8 mouse cellular contexts compared by ENCODE assay signal in the genomic region with DNA sequence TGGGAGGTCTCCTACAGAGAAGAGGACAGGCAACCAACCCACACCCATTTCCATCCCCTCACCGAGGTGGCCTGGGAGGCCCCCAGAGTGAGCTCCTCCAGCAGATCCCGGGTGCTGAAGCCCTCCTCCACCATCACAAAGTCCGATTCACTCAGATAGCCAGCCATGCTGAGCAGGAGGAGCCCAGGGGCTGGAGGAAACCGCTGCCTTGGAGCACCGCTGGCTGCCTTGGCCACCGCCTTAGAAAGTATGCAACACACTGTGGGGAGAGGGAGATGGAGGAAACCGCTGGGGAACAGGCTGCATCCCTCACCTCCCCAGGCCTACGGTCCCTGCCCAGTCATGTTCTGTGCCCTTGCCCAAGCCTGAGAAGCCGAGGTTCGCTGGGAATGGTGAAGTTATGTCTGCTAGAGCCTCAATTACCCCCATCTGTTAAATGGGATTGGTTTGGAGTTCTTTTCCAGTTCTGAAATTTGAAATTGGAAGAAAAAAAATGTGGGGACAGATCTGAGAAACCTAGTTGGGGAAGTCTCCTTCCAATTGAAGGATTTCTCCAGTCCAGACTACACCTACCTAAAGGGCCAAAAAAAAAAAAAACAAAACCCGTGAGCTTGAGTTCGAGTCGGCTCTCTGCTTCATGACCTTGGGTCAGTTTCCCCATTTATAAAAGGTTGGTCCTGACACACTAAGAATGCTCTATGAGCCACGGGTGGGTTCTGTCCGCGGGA. TPM values are rescaled to one million over a fixed set of nuclear protein-coding genes. Genes with fewer than 3 reads are reported as not detected.
DNase-seq lines count a peak whose midpoint lies in the region; ATAC-seq and TF ChIP-seq lines count a peak whose summit lies in the region.

No protein-coding gene starts in this region.

- H3K4me3 ChIP-seq in lung, adult 2 months (replicated peaks; ENCODE audit: extremely low read depth, low read depth, low read length) = peak overlapping the region; percentile 80
- H3K4me3 ChIP-seq in hindbrain, embryonic 16.5 days (ENCODE audit: low read length) = peak overlapping the region; percentile 73
- H3K4me3 ChIP-seq in myocyte = peak overlapping the region; percentile 48

- H3K27ac ChIP-seq in hindbrain, embryonic 16.5 days (ENCODE audit: low read depth, low read length) = no peak overlapping the region; the same call in 1 of the 2 replicates

- peaks cover 10% of the 10 kb centered on the region for H3K79me2 ChIP-seq in myocyte (ENCODE audit: control insufficient read depth, insufficient read depth)

- H3K9ac ChIP-seq in hindbrain, embryonic 16.5 days (ENCODE audit: low read depth, low read length) = peak overlapping the region; percentile 84

- no peaks in the 10 kb centered on the region for H3K4me1 ChIP-seq in lung, adult 2 months (ENCODE audit: control insufficient read depth, insufficient read depth, low read length)
- peaks cover 27% of the 10 kb centered on the region for H3K4me1 ChIP-seq in hindbrain, embryonic 16.5 days (ENCODE audit: control insufficient read depth, insufficient read depth, low read depth, low read length)

- H3ac ChIP-seq in myocyte (ENCODE audit: control insufficient read depth, insufficient read length) = no peak overlapping the region

- no peak for TF ChIP-seq POLR2A in lung, adult 2 months (IDR thresholded peaks at IDR 0.05; ENCODE audit: borderline replicate concordance, extremely low read depth, low read depth, low read length)
- TF ChIP-seq POLR2A in myocyte (IDR thresholded peaks at IDR 0.05; ENCODE audit: insufficient read length, low read depth) = no peak

- H3K4me2 ChIP-seq in hindbrain, embryonic 16.5 days (ENCODE audit: low read length) = peak overlapping the region; percentile 94
- peak overlapping the region; percentile 82 for H3K4me2 ChIP-seq in myocyte (ENCODE audit: low read depth)

- no peak for DNase-seq in lung, adult 2 months
- DNase-seq in lung, postnatal 14 days = no peak
- peak; percentile 30 for DNase-seq in embryo, embryonic 11 days
- no peak for DNase-seq in frontal cortex, postnatal 36 days (ENCODE audit: low spot score in 2 of 2)
- no peak for DNase-seq in right cerebral cortex, postnatal 4 days
- no peak for DNase-seq in urinary bladder, postnatal 14 days (ENCODE audit: low spot score)

- no peak for TF ChIP-seq CTCF in lung, adult 2 months (IDR thresholded peaks at IDR 0.05; ENCODE audit: insufficient read depth, low read length)

- WGBS in lung, adult 2 months = 12% methylated on average over 16 of the region's 16 CpGs
- 10% methylated on average over 16 of the region's 16 CpGs for WGBS in hindbrain, embryonic 16.5 days

- H3K27me3 ChIP-seq in hindbrain, embryonic 16.5 days (replicated peaks; ENCODE audit: control insufficient read depth, insufficient read depth, low read length) = no peaks in the 10 kb centered on the region
- H3K27me3 ChIP-seq in myocyte (ENCODE audit: control insufficient read depth, insufficient read depth, insufficient read length) = no peaks in the 10 kb centered on the region

- H3K9me3 ChIP-seq in hindbrain, embryonic 16.5 days (ENCODE audit: control insufficient read depth, low read length) = no peaks in the 10 kb centered on the region

- no peaks in the 10 kb centered on the region for H3K36me3 ChIP-seq in hindbrain, embryonic 16.5 days (ENCODE audit: control insufficient read depth, insufficient read depth, low read length)
- no peaks in the 10 kb centered on the region for H3K36me3 ChIP-seq in myocyte (ENCODE audit: control insufficient read depth, insufficient read depth)

- no peak for ATAC-seq in hindbrain, embryonic 16.5 days

TF ChIP-seq in myocyte, 11 proteins besides CTCF, POLR2A, EP300 and RAD21:
- TF ChIP-seq REST (IDR thresholded peaks at IDR 0.05; ENCODE audit: insufficient read depth, insufficient read length) (no peak), SRF (IDR thresholded peaks at IDR 0.05; ENCODE audit: control insufficient read depth, insufficient read length, low read depth) (no peak), MYOD1 (IDR thresholded peaks at IDR 0.05; ENCODE audit: control insufficient read depth in 1 of 3, insufficient read length in 2 of 3, low read depth in 2 of 3) (no peak), MYOG (IDR thresholded peaks at IDR 0.05; ENCODE audit: control insufficient read depth in 1 of 3, insufficient read depth in 1 of 3, insufficient read length in 2 of 3, low read depth in 2 of 3) (no peak), TCF3 (IDR thresholded peaks at IDR 0.05; ENCODE audit: insufficient read length, low read depth) (no peak), MAX (IDR thresholded peaks at IDR 0.05; ENCODE audit: low read depth) (no peak), USF1 (IDR thresholded peaks at IDR 0.05; ENCODE audit: low read depth) (no peak), E2F4 (IDR thresholded peaks at IDR 0.05; ENCODE audit: insufficient read depth) (no peak)

RNA-seq across cellular contexts. Expression of a gene that starts 0.8 kb away (rescaled TPM):
- polyA plus RNA-seq in lung, adult 2 months (2012; rRNA removed) = 46.2 and 49.4 TPM in 2 replicates
- 23.0 and 23.3 TPM in 2 replicates for polyA plus RNA-seq in hindbrain, embryonic 16.5 days (2015; fragmentation: Nextera tagmentation; extraction: Ambion mirVana)
- polyA plus RNA-seq in myocyte (2012; fragmentation: generic; extraction: Trizol) = 17.4 TPM

RNA-seq across cellular contexts. Expression of a gene that starts 30.3 kb away (rescaled TPM):
- 22.6 and 24.2 TPM in 2 replicates for polyA plus RNA-seq in lung, adult 2 months (2012; rRNA removed)
- 86.5 and 88.6 TPM in 2 replicates for polyA plus RNA-seq in hindbrain, embryonic 16.5 days (2015; fragmentation: Nextera tagmentation; extraction: Ambion mirVana)
- 83.0 TPM for polyA plus RNA-seq in myocyte (2012; fragmentation: generic; extraction: Trizol)
